Comparison of ENCODE assay signal across 11 mouse cellular contexts in genomic region chr10:95236226-95236625, GRCm38 (mm10).
DNase-seq lines count a peak whose midpoint lies in the region; ATAC-seq and TF ChIP-seq lines count a peak whose summit lies in the region.
"Had no signal": no experiment of that assay in that cellular context is flagged by ENCODE, and none has a peak within 500 bp of the region (broad histone marks: within the 10 kb centered on the region; RNA-seq: fewer than 3 reads in every experiment).

No protein-coding gene starts in this region.

- no peak overlapping the region for H3K27ac ChIP-seq in lung, embryonic 14.5 days (ENCODE audit: low read depth)
- H3K27ac ChIP-seq: limb, embryonic 15.5 days had no signal

- H3K36me3 ChIP-seq in lung, embryonic 14.5 days (ENCODE audit: insufficient read depth) = no peaks in the 10 kb centered on the region
- H3K36me3 ChIP-seq: limb, embryonic 15.5 days had no signal

- no peak for ATAC-seq in lung, embryonic 14.5 days (ENCODE audit: insufficient read depth)
- peak; percentile 32 to 48; a peak in 3 of 4 replicates for ATAC-seq in hematopoietic stem cell, adult 5-6 weeks (replicated peaks in 1 of 2; ENCODE audit: insufficient read depth in 1 of 2, low FRiP score in 2 of 2, low TSS enrichment in 1 of 2, low read depth in 1 of 2, poor library complexity in 2 of 2, severe bottlenecking in 2 of 2)
- peak; percentile 47; the same call in 1 of the 2 replicates for ATAC-seq in monocyte, adult 5-6 weeks (replicated peaks; ENCODE audit: insufficient number of reproducible peaks, low FRiP score, low TSS enrichment, poor library complexity, severe bottlenecking)

- intact Hi-C loops in heart, postnatal 10 days (cut with DNase I) = no loop called here

- no peak overlapping the region for H3K9ac ChIP-seq in lung, embryonic 14.5 days
- H3K9ac ChIP-seq: limb, embryonic 15.5 days had no signal

- H3K4me2 ChIP-seq in lung, embryonic 14.5 days = no peak overlapping the region
- H3K4me2 ChIP-seq: limb, embryonic 15.5 days had no signal

- no peaks in the 10 kb centered on the region for H3K27me3 ChIP-seq in lung, embryonic 14.5 days (ENCODE audit: insufficient read depth, low read length)
- H3K27me3 ChIP-seq: CH12.LX; limb, embryonic 15.5 days had no signal

- TF ChIP-seq CTCF in lung, embryonic 14.5 days (IDR thresholded peaks at IDR 0.05; ENCODE audit: low read depth) = no peak

- 47% methylated on average over 8 of the region's 8 CpGs for WGBS in lung, embryonic 14.5 days

- H3K9me3 ChIP-seq in lung, embryonic 14.5 days (ENCODE audit: low read depth, low read length) = no peaks in the 10 kb centered on the region
- H3K9me3 ChIP-seq: limb, embryonic 15.5 days had no signal

- DNase-seq in heart, adult 18-20 months = peak; percentile 47 to 74
- DNase-seq in heart, postnatal 10 days = no peak
- peak; percentile 33 for DNase-seq in lung, embryonic 14.5 days
- DNase-seq in lung, postnatal 14 days = no peak
- DNase-seq in urinary bladder, postnatal 10 days (ENCODE audit: low spot score) = no peak
- no peak for DNase-seq in urinary bladder, postnatal 25 days (ENCODE audit: low spot score)
- DNase-seq: cerebellum, postnatal 10 days had no signal

- peaks cover 13% of the 10 kb centered on the region for H3K4me1 ChIP-seq in lung, embryonic 14.5 days (ENCODE audit: insufficient read depth)

- H3K4me3 ChIP-seq in lung, embryonic 14.5 days (ENCODE audit: low read depth, low read length) = no peak overlapping the region
- H3K4me3 ChIP-seq: limb, embryonic 15.5 days had no signal

Comparison
In these comparisons a context has a peak if more than half of its experiments do, and no peak if none do; other contexts are left out.
1. DNase-seq: peak in heart, adult 18-20 months (2 of 2) and lung, embryonic 14.5 days (single experiment); none in heart, postnatal 10 days (0 of 2), lung, postnatal 14 days (single experiment), urinary bladder, postnatal 10 days (single experiment) and urinary bladder, postnatal 25 days (single experiment).